Mouse (Mus musculus) kidney, postnatal 25 days (tissue): ENCODE measurements around the gene Smad6.

Experiments used
- DNase-seq, 2 experiments: peaks; one replicate each; pipeline ENCODE4 v3.0.0; 2021; ENCODE audit warnings: mixed read lengths in 2 of 2

Smad6 gene

GRCm38 (mm10) chr9:64021319-64021850, 474 bp downstream of the Smad6 start:
- DNase-seq, result peak in 1 of 2 experiments; percentile 38

- DNase-seq, result peak; percentile 40 to 71
These were observed 1.1 kb downstream of the Smad6 start for GRCm38 (mm10) chr9:64020606-64021318.

- DNase-seq, result peak; percentile 35 to 55
These were observed 1.7 kb downstream of the Smad6 start for GRCm38 (mm10) chr9:64020171-64020605.

GRCm38 (mm10) chr9:64019036-64019886, 2.6 kb downstream of the Smad6 start:
- no peak for DNase-seq

GRCm38 (mm10) chr9:64017861-64018793, 3.7 kb downstream of the Smad6 start:
- peak; percentile 68 to 90 for DNase-seq

- DNase-seq, result peak; percentile 62 to 80
These were observed 5.0 kb downstream of the Smad6 start for GRCm38 (mm10) chr9:64016648-64017400.

GRCm38 (mm10) chr9:64016092-64016491, 5.8 kb downstream of the Smad6 start:
- DNase-seq, result peak in 1 of 2 experiments; percentile 25

GRCm38 (mm10) chr9:64014801-64015200, 7.1 kb downstream of the Smad6 start:
- no peak for DNase-seq

- DNase-seq, result no peak
These were observed 10.5 kb downstream of the Smad6 start for GRCm38 (mm10) chr9:64011356-64011755.

- DNase-seq, result no peak
These were observed 18.9 kb downstream of the Smad6 start for GRCm38 (mm10) chr9:64002981-64003380.

- no peak for DNase-seq
These were observed 20.8 kb downstream of the Smad6 start for GRCm38 (mm10) chr9:64001081-64001480.

- DNase-seq, result no peak
These were observed 21.8 kb downstream of the Smad6 start for GRCm38 (mm10) chr9:64000085-64000484.

GRCm38 (mm10) chr9:63999194-63999593, 22.7 kb downstream of the Smad6 start:
- DNase-seq, result no peak

GRCm38 (mm10) chr9:63998026-63998425, 23.8 kb downstream of the Smad6 start:
- no peak for DNase-seq

- peak in 1 of 2 experiments; percentile 53 for DNase-seq
These were observed 24.4 kb downstream of the Smad6 start for GRCm38 (mm10) chr9:63997439-63997838.

- no peak for DNase-seq
These were observed 28.6 kb downstream of the Smad6 start for GRCm38 (mm10) chr9:63993256-63993655.

GRCm38 (mm10) chr9:63992761-63993160, 29.1 kb downstream of the Smad6 start:
- DNase-seq, result no peak

- no peak for DNase-seq
These were observed 30.7 kb downstream of the Smad6 start for GRCm38 (mm10) chr9:63991193-63991592.

GRCm38 (mm10) chr9:63989641-63990040, 32.2 kb downstream of the Smad6 start:
- peak; percentile 50 to 73 for DNase-seq

- no peak for DNase-seq
These were observed 32.6 kb downstream of the Smad6 start for GRCm38 (mm10) chr9:63989214-63989613.

- DNase-seq, result no peak
These were observed 36.7 kb downstream of the Smad6 start for GRCm38 (mm10) chr9:63985125-63985524.
